Mouse (Mus musculus): ENCODE measurements around the gene Capzb. TPM values are rescaled to one million over a fixed set of nuclear protein-coding genes. Genes with fewer than 3 reads are reported as not detected.

The Capzb gene
- polyA plus RNA-seq, 1 experiment from 2014 or later, result 153 TPM

- Histone ChIP-seq H3K9ac (no peak overlapping the region), H3K4me2 (no peak overlapping the region), H3K36me3 (replicated peaks) (peaks cover 51% of the 10 kb centered on the region), H3K4me3 (replicated peaks) (no peak overlapping the region), H3K9me3 (replicated peaks) (no peaks in the 10 kb centered on the region), H3K4me1 (replicated peaks) (no peaks in the 10 kb centered on the region; the same call in 1 of the 2 replicates), H3K27ac (replicated peaks) (no peak overlapping the region), H3K27me3 (no peaks in the 10 kb centered on the region)
- ATAC-seq (ENCODE audit: insufficient read depth), result no peak
- WGBS (ENCODE audit: insufficient replicate concordance), result 78% methylated on average over 16 of the region's 16 CpGs
Observed at GRCm38 (mm10) chr4:139291099-139291498, 98.4 kb downstream of the Capzb start.

- Histone ChIP-seq H3K4me1 (replicated peaks) (no peaks in the 10 kb centered on the region; the same call in 1 of the 2 replicates), H3K4me3 (replicated peaks) (no peak overlapping the region), H3K9ac (no peak overlapping the region), H3K36me3 (replicated peaks) (peaks cover 44% of the 10 kb centered on the region), H3K9me3 (replicated peaks) (no peaks in the 10 kb centered on the region), H3K27ac (replicated peaks) (no peak overlapping the region), H3K4me2 (no peak overlapping the region), H3K27me3 (no peaks in the 10 kb centered on the region)
- no peak for ATAC-seq (ENCODE audit: insufficient read depth)
- WGBS (ENCODE audit: insufficient replicate concordance), result 83% methylated on average over 5 of the region's 5 CpGs
Observed at GRCm38 (mm10) chr4:139292038-139292437, 99.3 kb downstream of the Capzb start.

- Histone ChIP-seq H3K9ac (no peak overlapping the region), H3K9me3 (replicated peaks) (no peaks in the 10 kb centered on the region), H3K27me3 (no peaks in the 10 kb centered on the region), H3K36me3 (replicated peaks) (no peaks in the 10 kb centered on the region), H3K4me3 (replicated peaks) (no peak overlapping the region), H3K4me2 (no peak overlapping the region), H3K4me1 (replicated peaks) (no peaks in the 10 kb centered on the region; the same call in 1 of the 2 replicates), H3K27ac (replicated peaks) (no peak overlapping the region)
- whole genome bisulfite sequencing (ENCODE audit: insufficient replicate concordance), result 78% methylated on average over 4 of the region's 4 CpGs
- no peak for ATAC-seq (ENCODE audit: insufficient read depth)
Observed at GRCm38 (mm10) chr4:139297566-139297965, 104.9 kb downstream of the Capzb start.

GRCm38 (mm10) chr4:139298671-139299366 is 106.1 kb downstream of the Capzb start:
- no peaks in the 10 kb centered on the region for H3K36me3 ChIP-seq (replicated peaks)
- no peaks in the 10 kb centered on the region for H3K27me3 ChIP-seq
- ATAC-seq (ENCODE audit: insufficient read depth), result peak; percentile 51
- 68% methylated on average over 12 of the region's 12 CpGs for WGBS (ENCODE audit: insufficient replicate concordance)
- H3K4me1 ChIP-seq (replicated peaks), result no peaks in the 10 kb centered on the region; the same call in 1 of the 2 replicates
- no peak overlapping the region for H3K4me3 ChIP-seq (replicated peaks)
- H3K9me3 ChIP-seq (replicated peaks), result no peaks in the 10 kb centered on the region
- no peak overlapping the region for H3K9ac ChIP-seq
- no peak overlapping the region for H3K27ac ChIP-seq (replicated peaks)
- no peak overlapping the region for H3K4me2 ChIP-seq

- H3K27me3 ChIP-seq, result no peaks in the 10 kb centered on the region
- no peak overlapping the region for H3K27ac ChIP-seq (replicated peaks)
- ATAC-seq (ENCODE audit: insufficient read depth), result peak; percentile 60
- H3K4me2 ChIP-seq, result no peak overlapping the region; the same call in 1 of the 2 replicates
- WGBS (ENCODE audit: insufficient replicate concordance), result 71% methylated on average over 8 of the region's 8 CpGs
- H3K36me3 ChIP-seq (replicated peaks), result no peaks in the 10 kb centered on the region
- H3K4me1 ChIP-seq (replicated peaks), result no peaks in the 10 kb centered on the region; the same call in 1 of the 2 replicates
- no peak overlapping the region for H3K4me3 ChIP-seq (replicated peaks)
- H3K9ac ChIP-seq, result no peak overlapping the region
- no peaks in the 10 kb centered on the region for H3K9me3 ChIP-seq (replicated peaks)
Observed at GRCm38 (mm10) chr4:139301780-139302179, 109.1 kb downstream of the Capzb start.

- Histone ChIP-seq H3K9ac (no peak overlapping the region), H3K9me3 (replicated peaks) (no peaks in the 10 kb centered on the region), H3K36me3 (replicated peaks) (no peaks in the 10 kb centered on the region), H3K27ac (replicated peaks) (no peak overlapping the region), H3K4me1 (replicated peaks) (no peaks in the 10 kb centered on the region; the same call in 1 of the 2 replicates), H3K4me2 (no peak overlapping the region), H3K27me3 (no peaks in the 10 kb centered on the region), H3K4me3 (replicated peaks) (no peak overlapping the region)
- no peak for ATAC-seq (ENCODE audit: insufficient read depth)
- WGBS (ENCODE audit: insufficient replicate concordance), result 68% methylated on average over 5 of the region's 5 CpGs
Observed at GRCm38 (mm10) chr4:139302241-139302640, 109.5 kb downstream of the Capzb start.

GRCm38 (mm10) chr4:139305521-139305920 is 112.8 kb downstream of the Capzb start:
- Histone ChIP-seq H3K4me2 (no peak overlapping the region), H3K4me1 (replicated peaks) (peaks cover 24% of the 10 kb centered on the region), H3K9ac (no peak overlapping the region), H3K36me3 (replicated peaks) (no peaks in the 10 kb centered on the region), H3K27ac (replicated peaks) (no peak overlapping the region), H3K4me3 (replicated peaks) (no peak overlapping the region), H3K9me3 (replicated peaks) (no peaks in the 10 kb centered on the region), H3K27me3 (no peaks in the 10 kb centered on the region)
- ATAC-seq (ENCODE audit: insufficient read depth), result no peak
- 88% methylated on average over 3 of the region's 3 CpGs for WGBS (ENCODE audit: insufficient replicate concordance)

- no peak overlapping the region; the same call in 1 of the 2 replicates for H3K9ac ChIP-seq
- no peak overlapping the region for H3K4me3 ChIP-seq (replicated peaks)
- ATAC-seq (ENCODE audit: insufficient read depth), result no peak
- no peak overlapping the region for H3K4me2 ChIP-seq
- peaks cover 44% of the 10 kb centered on the region for H3K4me1 ChIP-seq (replicated peaks)
- no peaks in the 10 kb centered on the region for H3K9me3 ChIP-seq (replicated peaks)
- H3K27me3 ChIP-seq, result no peaks in the 10 kb centered on the region
- 38% methylated on average over 5 of the region's 5 CpGs for WGBS (ENCODE audit: insufficient replicate concordance)
- no peak overlapping the region for H3K27ac ChIP-seq (replicated peaks)
- H3K36me3 ChIP-seq (replicated peaks), result no peaks in the 10 kb centered on the region
Observed at GRCm38 (mm10) chr4:139307916-139308315, 115.2 kb downstream of the Capzb start.

- H3K4me3 ChIP-seq (replicated peaks), result peak overlapping the region; percentile 74
- 0 out of 2 replicates have a peak overlapping the region, but pooled peaks have one; percentile 81 for H3K27ac ChIP-seq (replicated peaks)
- peak overlapping the region; percentile 100 for H3K4me2 ChIP-seq
- WGBS (ENCODE audit: insufficient replicate concordance), result 44% methylated on average over 6 of the region's 6 CpGs
- H3K27me3 ChIP-seq, result no peaks in the 10 kb centered on the region
- peaks cover 44% of the 10 kb centered on the region for H3K4me1 ChIP-seq (replicated peaks)
- H3K9ac ChIP-seq, result peak overlapping the region; percentile 82
- ATAC-seq (ENCODE audit: insufficient read depth), result no peak
- no peaks in the 10 kb centered on the region for H3K9me3 ChIP-seq (replicated peaks)
- peaks cover 4% of the 10 kb centered on the region; the same call in 1 of the 2 replicates for H3K36me3 ChIP-seq (replicated peaks)
Observed at GRCm38 (mm10) chr4:139309651-139310050, 117.0 kb downstream of the Capzb start.

GRCm38 (mm10) chr4:139310171-139310898 is 117.6 kb downstream of the Capzb start, which contains the start of the genes Pqlc2 and Akr7a5:
Gene Pqlc2 (minus strand): TSS chr4:139310708.
Gene Akr7a5 (plus strand): TSS chr4:139310744.
- H3K4me3 ChIP-seq (replicated peaks), result peak within 1 kb of the TSS; percentile 74
- H3K4me2 ChIP-seq, result peak within 1 kb of the TSS; percentile 100
- peak within 1 kb of the TSS; percentile 81 for H3K27ac ChIP-seq (replicated peaks)
- ATAC-seq (ENCODE audit: insufficient read depth), result peak; percentile 81
- H3K4me1 ChIP-seq (replicated peaks), result peaks cover 44% of the 10 kb centered on the region
- WGBS (ENCODE audit: insufficient replicate concordance), result under 1% methylated on average over 63 of the region's 63 CpGs
- H3K9ac ChIP-seq, result peak within 1 kb of the TSS; percentile 82
- peaks cover 6% of the 10 kb centered on the region; the same call in 1 of the 2 replicates for H3K36me3 ChIP-seq (replicated peaks)
- no peaks in the 10 kb centered on the region for H3K27me3 ChIP-seq
- no peaks in the 10 kb centered on the region for H3K9me3 ChIP-seq (replicated peaks)
